Mouse (Mus musculus): ENCODE measurements around the gene Lrrc29.

Gene Lrrc29

GRCm38 (mm10) chr8:105309142-105309847 lies 16.8 kb downstream of the Lrrc29 start:
- DNase-seq = peak; percentile 93 to 95

- peak in 1 of 2 experiments; percentile 43 for DNase-seq
Measured at GRCm38 (mm10) chr8:105308428-105308827, 17.6 kb downstream of the Lrrc29 start.

- DNase-seq = peak in 1 of 2 experiments; percentile 37
Measured at GRCm38 (mm10) chr8:105307670-105308069, 18.4 kb downstream of the Lrrc29 start.

- DNase-seq = peak in 1 of 2 experiments; percentile 39
Measured at GRCm38 (mm10) chr8:105306146-105306691, 19.9 kb downstream of the Lrrc29 start.

GRCm38 (mm10) chr8:105305211-105306145 lies 20.6 kb downstream of the Lrrc29 start, which contains the start of gene Elmo3:
Gene Elmo3, plus strand, starts transcription at chr8:105305601.
- peak; percentile 76 to 80 for DNase-seq

- DNase-seq = no peak
Measured at GRCm38 (mm10) chr8:105304325-105305210, 21.5 kb downstream of the Lrrc29 start.

- DNase-seq = no peak
Measured at GRCm38 (mm10) chr8:105303874-105304273, 22.2 kb downstream of the Lrrc29 start.

- no peak for DNase-seq
Measured at GRCm38 (mm10) chr8:105303396-105303795, 22.7 kb downstream of the Lrrc29 start.

GRCm38 (mm10) chr8:105299962-105300361 lies 26.1 kb downstream of the Lrrc29 start:
- DNase-seq = no peak

GRCm38 (mm10) chr8:105298351-105299252 lies 27.5 kb downstream of the Lrrc29 start:
- DNase-seq = no peak

GRCm38 (mm10) chr8:105297511-105298192 lies 28.4 kb downstream of the Lrrc29 start, which contains the start of gene E2f4:
Gene E2f4, plus strand, starts transcription at chr8:105297663.
- peak; percentile 93 to 95 for DNase-seq

GRCm38 (mm10) chr8:105295895-105296573 lies 30.0 kb downstream of the Lrrc29 start, which contains the start of gene Exoc3l:
Gene Exoc3l, minus strand, starts transcription at chr8:105296101.
- no peak for DNase-seq

- DNase-seq = no peak
Measured at GRCm38 (mm10) chr8:105295256-105295655, 30.8 kb downstream of the Lrrc29 start.

GRCm38 (mm10) chr8:105294776-105295175 lies 31.3 kb downstream of the Lrrc29 start:
- DNase-seq = peak in 1 of 2 experiments; percentile 13

- DNase-seq = peak; percentile 79 to 81
Measured at GRCm38 (mm10) chr8:105293405-105293804, 32.7 kb downstream of the Lrrc29 start.

GRCm38 (mm10) chr8:105292471-105292870 lies 33.6 kb downstream of the Lrrc29 start:
- peak; percentile 33 to 50 for DNase-seq

- peak in 1 of 2 experiments; percentile 30 for DNase-seq
Measured at GRCm38 (mm10) chr8:105291802-105292201, 34.3 kb downstream of the Lrrc29 start.

- DNase-seq = peak; percentile 23 to 43
Measured at GRCm38 (mm10) chr8:105291364-105291763, 34.7 kb downstream of the Lrrc29 start.

- DNase-seq = peak; percentile 92
Measured at GRCm38 (mm10) chr8:105290554-105291314, 35.3 kb downstream of the Lrrc29 start.

All from cerebellum, adult 18-20 months (tissue).